Mouse (Mus musculus): Measurements from ENCODE around the gene Ugt1a8. TPM values are rescaled to one million over a fixed set of nuclear protein-coding genes. Genes with fewer than 3 reads are reported as not detected.
"Not testable (repeated sequence)": the region's sequence is repeated elsewhere in the genome, so short reads cannot be mapped to it uniquely, and the experiment has no call there.

Gene Ugt1a8
- total RNA-seq, 2 experiments from 2014 or later, result not detected

- no peak for DNase-seq (ENCODE audit: low spot score in 2 of 2)
Observed at GRCm38 (mm10) chr1:88218591-88218990, 131.0 kb downstream of the Ugt1a8 start.

DNA sequence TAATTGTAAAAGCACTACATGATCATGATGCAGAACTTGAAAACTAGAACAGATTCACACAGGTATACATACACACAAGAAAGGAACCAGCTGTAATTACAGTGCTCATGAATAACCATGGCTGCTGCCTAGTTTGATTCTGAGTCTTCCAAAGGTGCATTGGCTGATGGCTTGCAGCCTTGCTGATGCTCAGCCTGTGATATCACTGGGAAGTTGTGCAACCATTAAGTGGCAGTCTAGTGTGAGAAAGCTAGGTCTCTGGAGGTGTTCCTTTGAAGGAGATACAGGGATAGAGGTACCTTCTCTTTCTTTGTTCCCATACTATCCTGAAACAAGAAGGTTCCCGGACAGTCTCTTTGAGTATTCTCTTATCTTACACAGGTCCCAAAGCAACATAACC, 131.4 kb downstream of the Ugt1a8 start:
- DNase-seq (ENCODE audit: low spot score in 2 of 2), result no peak

DNA sequence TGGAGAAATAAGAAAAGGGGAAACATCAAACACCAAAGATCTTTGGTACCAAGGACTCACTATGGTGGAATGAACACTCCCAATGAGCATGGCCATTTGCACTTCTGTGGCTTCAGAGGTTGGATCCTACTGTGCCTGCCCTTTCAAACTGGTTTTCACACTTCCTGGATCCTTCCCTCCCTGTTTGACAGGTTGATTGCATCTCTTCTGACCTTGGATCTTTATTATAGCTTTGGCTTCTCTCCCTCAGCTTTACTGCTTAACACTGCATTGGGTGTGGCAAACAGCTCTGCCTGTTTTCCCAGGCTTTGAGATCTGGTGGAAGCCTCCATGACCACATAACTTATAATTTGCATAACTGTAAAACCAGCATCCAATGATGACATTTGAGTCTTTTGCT, 132.7 kb downstream of the Ugt1a8 start:
- DNase-seq (ENCODE audit: low spot score in 2 of 2), result no peak

- no peak for DNase-seq (ENCODE audit: low spot score in 2 of 2)
Observed at GRCm38 (mm10) chr1:88222216-88222615, 134.6 kb downstream of the Ugt1a8 start.

DNA sequence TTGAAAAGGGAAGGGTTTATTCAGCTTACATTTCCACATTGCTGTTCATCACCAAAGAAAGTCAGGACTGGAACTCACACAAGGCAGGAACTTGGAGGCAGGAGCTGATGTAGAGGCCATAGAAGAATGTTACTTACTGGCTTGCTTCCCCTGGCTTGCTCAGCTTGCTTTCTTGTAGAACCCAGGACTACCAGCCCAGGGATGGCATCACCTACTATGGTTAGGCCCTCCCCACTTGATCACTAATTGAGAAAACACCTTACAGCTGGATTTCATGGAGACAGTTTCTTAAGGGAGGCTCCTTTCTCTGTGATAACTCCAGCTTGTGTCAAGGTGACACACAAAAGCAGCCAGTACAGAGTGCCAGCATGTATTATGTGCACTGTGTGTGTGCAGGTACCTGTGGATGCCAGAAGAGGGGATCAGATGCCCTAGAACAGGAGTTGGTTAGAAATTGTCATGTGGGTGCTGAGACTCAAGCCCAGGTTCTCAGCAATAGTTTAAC, 135.4 kb downstream of the Ugt1a8 start:
- DNase-seq (ENCODE audit: low spot score in 2 of 2), result not testable (repeated sequence)

GRCm38 (mm10) chr1:88223591-88223990, 136.0 kb downstream of the Ugt1a8 start:
- DNase-seq (ENCODE audit: low spot score in 2 of 2), result no peak

DNA sequence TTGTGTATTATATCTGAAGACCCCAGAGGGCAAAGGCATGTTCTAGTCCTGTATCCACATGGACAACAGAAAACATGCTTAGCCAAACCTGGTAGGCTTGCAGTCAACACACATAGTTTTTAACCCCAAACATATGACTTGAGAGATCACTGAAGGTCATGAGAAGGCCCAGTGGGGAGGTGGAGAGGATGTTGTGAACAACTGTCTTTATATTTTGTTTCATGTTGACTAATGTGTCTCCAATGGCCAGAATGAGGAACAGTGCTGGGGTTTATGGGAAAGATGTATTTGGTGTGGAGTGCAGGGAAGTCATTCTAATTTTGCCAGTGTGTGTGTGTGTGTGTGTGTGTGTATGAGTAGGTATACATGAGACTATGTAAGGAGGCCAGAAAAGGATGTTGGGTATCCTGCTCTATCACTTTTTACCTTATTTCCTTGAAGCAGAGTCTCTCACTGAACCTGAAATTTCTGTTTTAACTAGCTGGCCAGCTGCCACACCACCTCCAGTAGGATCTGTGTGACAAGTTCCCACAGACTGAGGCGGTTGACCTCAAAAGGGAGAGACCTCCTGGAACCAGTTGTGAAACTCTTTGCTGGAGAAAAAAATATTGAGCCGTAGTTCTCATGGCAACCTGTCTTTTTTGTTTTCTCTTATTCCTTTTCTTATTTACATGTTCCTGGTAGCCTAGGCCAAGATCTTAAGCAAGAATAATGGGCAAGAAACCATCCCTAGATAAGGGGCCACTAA, 136.6 kb downstream of the Ugt1a8 start:
- no peak for DNase-seq (ENCODE audit: low spot score in 2 of 2)

DNA sequence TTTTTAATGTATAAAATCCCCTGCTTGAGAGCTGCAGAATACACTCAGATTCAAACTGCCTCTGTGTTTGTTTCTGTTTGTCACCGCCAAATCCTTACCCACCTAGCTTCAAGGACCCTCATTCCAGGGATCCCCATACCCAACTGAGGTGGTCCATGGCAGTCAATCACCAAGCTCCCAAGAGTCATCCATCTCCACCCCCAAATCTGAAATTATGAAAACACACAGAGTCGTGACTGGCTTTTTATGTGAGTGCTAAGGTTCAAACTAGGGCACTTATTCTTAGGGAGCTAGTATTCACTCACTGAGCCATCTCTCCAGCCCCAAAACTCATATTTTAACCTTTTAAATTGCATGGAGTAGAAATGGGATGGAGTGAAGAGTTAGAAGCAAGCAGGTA, 137.7 kb downstream of the Ugt1a8 start:
- not testable (repeated sequence) for DNase-seq (ENCODE audit: low spot score in 2 of 2)

GRCm38 (mm10) chr1:88225741-88226140, 138.1 kb downstream of the Ugt1a8 start:
- no peak for DNase-seq (ENCODE audit: low spot score in 2 of 2)

DNA sequence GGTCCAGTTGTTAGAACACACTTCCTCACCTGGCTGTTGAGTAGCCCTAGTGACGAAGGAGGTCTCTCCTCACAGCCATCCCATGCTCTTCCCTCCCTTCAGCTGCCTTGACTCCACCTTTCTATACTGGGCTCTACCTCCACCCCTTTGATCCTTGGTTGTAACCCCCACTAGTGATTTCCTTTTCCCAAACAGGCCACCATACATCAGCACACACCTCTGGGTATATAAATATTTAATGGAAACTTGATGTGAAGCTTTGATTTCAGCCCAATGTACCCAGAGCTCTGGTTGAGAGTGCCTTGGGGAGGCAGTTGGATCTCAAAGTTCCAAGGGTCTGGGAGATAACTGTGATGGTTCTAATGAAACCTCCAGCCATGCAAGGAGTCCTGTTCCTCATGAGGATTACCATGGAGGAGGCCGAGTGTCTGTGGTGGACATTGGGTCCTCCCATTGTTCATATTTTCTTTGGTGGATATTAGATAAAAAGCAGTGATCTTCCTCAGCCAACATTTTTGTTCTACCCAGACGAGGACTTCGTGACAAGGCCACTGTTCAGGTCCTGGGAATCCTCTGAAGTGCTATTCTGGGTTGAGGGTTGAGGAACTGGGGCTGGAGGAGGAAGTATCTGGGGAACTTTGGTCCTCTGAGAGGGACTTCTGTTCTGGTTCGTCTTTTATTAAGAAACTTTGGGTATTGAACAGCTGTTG, 139.2 kb downstream of the Ugt1a8 start, which contains the start of gene Mroh2a:
Mroh2a (plus strand) TSS at position 317 of the 710 bp plus-strand sequence.
- peak in 1 of 2 experiments; percentile 5 for DNase-seq (ENCODE audit: low spot score in 2 of 2)

GRCm38 (mm10) chr1:88227482-88227881, 139.9 kb downstream of the Ugt1a8 start:
- no peak for DNase-seq (ENCODE audit: low spot score in 2 of 2)

DNA sequence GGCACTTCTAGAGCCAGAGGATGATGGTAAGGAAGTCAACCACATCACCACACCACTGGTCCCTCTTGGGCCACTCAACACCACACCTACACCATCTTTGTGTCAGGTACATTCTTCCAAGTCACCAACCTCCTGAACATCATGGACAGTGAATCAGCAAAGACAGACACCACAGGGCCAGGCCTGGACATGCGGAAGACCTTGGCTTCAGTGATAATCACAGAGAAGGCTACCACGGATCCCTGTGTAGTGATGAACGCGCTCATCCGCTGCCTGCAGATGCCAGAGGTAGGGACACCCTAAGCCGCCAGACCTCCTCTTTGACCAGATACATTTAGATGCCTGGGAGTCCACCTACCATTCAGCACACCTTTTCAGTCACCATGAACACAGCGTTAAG, 140.5 kb downstream of the Ugt1a8 start:
- DNase-seq (ENCODE audit: low spot score in 2 of 2), result peak in 1 of 2 experiments; percentile 8

- DNase-seq (ENCODE audit: low spot score in 2 of 2), result peak in 1 of 2 experiments; percentile 3
Observed at GRCm38 (mm10) chr1:88229566-88229965, 142.0 kb downstream of the Ugt1a8 start.

- DNase-seq (ENCODE audit: low spot score in 2 of 2), result peak in 1 of 2 experiments; percentile 18
Observed at GRCm38 (mm10) chr1:88229986-88230385, 142.4 kb downstream of the Ugt1a8 start.

GRCm38 (mm10) chr1:88230421-88230820, 142.8 kb downstream of the Ugt1a8 start:
- peak in 1 of 2 experiments; percentile 8 for DNase-seq (ENCODE audit: low spot score in 2 of 2)

DNA sequence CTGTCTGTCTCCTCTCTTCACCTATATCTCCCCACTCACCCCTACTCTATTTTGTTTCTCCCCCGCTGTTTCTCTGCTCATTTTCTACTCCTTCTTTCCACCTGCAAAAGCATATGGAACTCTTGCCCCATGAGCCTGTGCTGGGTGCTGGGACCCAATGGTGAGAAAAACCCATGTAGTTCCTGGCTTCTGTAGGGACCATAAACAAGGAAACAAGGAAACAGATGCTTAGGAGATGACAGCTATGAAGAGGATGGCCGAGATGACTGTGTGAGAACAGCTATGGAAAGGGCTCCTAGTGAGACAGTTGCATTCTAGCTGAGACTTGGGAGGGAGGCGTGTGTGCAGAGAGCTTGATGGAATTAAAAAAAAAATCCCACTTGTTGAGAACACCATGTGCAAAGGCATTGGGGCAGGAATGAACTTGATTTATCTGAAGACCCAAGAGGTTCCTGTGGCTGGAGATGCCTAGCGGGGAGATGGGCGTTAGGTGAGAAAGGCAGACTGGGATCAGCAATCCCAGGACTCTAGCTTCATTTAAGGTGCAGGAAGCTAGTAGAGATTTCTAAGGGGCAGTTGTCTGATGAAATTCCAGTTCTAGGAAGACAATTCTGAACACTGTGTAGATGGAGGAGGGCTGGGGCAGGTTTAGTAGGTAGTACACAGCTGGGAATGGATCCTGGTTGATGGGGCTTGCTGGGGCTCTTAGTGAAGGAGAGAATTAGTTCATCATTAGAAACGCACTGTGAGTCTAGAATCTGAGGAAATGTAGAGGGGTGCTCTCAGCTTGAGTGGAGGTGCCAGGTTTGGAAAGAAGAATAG, 143.6 kb downstream of the Ugt1a8 start:
- DNase-seq (ENCODE audit: low spot score in 2 of 2), result no peak

DNA sequence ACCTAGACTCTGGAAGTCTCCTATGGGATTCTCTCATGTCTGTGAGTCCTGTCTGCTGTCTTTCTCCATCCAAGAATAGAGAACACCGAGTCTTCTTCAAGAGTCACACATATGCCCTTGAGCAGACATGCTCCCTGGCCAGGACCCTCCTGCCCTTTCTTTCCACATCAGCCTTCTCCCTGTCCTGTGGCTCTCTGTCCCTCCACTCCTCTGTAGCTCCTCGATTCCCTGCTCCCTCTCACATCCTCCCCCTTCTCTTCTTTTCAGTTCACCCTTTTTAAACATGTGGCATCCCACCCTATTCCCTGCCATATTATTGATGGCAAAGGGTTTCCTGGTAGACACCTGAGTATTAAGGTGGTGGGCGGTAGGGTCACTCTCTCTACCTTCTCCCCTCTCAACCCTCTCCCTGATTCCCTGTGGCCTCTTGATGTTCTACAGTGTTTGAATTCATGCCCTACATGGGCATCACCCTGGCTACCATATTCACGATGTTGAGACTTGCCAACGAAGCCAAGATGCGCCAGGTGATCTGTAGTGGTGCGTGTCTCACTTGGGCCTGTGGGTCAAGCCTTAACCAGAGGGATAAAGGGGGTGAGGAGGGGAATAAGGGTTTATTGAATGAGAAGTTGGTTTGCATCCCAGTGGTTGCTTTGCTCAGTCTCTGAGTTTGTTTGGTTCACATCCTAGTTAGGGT, 144.3 kb downstream of the Ugt1a8 start:
- DNase-seq (ENCODE audit: low spot score in 2 of 2), result peak in 1 of 2 experiments; percentile 22

DNA sequence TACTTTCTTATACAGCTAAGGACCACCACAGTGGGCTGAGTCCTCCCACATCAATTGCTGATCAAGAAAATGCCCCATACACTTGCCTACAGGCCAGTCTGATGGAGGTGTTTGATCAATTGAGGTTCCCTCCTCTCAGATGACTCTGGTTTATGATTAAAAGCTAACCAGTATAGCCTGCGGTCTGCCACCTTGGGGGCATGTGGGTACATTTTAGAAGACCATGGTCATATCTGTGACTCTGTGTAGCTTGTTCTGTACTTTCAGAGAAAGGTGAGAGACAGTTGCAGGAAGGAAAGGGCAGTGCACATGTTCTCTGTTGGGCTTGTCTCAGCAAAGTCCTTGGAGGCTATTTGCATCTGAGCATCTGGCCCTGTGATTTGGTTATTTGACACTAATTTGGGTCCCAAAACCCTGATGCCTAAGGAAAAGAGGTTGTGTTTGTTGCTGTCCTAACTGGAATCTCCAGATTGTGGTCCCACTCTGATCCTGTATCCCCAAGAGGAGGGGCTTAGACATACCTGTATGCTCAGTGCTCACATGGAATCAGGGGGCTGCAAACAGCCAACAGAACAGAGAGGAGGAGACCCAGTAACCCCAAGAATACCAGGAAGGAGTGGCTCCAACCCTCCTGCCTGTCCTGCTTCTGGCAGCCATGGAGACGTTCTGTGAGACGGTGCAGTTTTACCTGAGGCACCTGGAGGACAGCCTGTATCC, 145.2 kb downstream of the Ugt1a8 start:
- DNase-seq (ENCODE audit: low spot score in 2 of 2), result no peak

DNA sequence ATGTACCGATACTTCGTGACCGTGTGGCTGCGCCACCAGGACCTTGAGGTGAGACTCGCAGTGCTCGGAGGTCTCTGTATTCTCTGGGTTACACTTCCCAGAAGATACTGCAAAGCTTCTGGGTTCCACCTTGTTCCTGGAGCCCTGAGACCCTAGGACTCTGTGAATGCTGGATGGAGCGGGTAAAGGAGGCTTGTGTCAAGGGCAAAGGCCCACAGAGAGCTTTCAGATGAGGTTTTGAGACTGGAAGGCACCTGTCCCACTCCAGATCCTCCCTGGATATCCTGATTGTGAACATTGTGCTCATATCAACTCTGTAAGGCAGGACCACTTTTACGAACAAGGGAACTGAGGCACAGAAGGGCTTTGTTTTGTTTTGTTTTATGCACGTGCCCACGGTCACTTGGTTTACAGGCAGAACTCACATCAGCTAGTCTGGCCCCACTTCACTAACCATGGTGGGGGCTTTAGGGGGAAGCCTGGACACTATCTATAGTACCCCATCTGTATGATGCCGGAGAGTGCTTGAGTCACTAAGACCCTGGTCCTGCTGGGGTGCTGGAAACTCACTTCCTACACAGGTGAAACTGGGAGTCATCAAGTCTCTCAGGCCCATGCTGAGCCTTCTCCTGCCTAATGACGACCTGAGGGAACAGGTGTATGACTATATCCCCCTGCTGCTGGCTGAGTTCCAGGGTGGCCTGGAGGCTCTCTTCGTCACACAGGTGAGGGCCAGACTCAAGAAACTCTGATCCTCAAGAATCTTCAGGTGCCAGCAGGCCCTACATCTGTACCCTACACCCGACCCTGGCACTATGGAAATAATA, 146.0 kb downstream of the Ugt1a8 start:
- no peak for DNase-seq (ENCODE audit: low spot score in 2 of 2)
